Mouse (Mus musculus) liver, adult 10 weeks (tissue): ENCODE results near the gene Prl7c1. TPM values are rescaled to one million over a fixed set of nuclear protein-coding genes. Genes with fewer than 3 reads are reported as not detected.

ENCODE experiments used
- polyA plus RNA-seq: library from polyadenylated mRNA; stranded (reverse); fragments of 350-450 nt; fragmentation: Illumina TruSeq; extraction: RNeasy Lipid Tissue Mini Kit (QIAGEN cat#74804); gene quantifications from one replicate; pipeline ENCODE4 v1.2.3, GENCODE M21; 2014; ENCODE audit warnings: low read depth, low replicate concordance

Prl7c1 gene
- polyA plus RNA-seq: not detected

DNA sequence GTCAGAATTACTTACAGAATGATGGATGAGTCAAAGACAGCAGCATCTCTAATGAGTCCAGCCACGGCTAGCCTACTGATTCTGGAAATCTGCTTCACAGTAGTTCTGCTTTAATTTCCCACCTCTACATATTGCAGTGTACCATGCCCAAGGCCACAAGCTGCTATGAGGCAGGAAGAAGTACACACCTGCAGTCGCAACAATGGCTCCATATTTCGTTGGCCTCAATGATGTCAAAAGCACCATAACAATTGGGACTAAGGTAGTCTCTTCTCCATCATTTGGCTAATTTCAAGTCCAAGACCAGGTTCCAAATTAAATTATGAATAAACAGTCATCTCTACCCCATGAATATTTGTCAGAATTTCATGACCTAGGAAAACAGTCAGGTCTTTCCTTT, at the start of gene Prl7c1:
Gene Prl7c1 (minus strand): TSS at position 101 of the 400 bp plus-strand sequence.

DNA sequence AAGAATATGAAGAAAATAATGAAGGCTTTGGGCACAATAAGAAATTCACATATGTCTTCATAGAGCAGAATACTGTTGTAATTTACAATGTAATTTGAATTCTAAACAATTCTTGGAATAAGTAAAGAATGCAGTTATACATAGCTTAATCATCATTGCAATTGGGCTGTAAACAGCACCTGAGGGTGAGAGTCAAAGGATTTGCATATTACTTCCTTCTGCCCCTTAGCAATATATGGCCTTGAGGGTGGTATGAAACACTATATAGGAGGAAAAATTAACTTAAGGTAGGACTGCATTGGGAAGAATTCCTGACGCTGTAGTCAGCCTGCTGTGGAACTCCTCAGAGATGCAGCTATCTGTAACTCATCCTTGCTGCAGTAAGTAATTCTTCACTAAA, 20.8 kb upstream of the Prl7c1 start, which contains the start of gene Prl2a1:
Gene Prl2a1 (plus strand): TSS at position 301 of the 400 bp plus-strand sequence.

Other genes starting within 250 kb of the Prl7c1 start
- gene Prl8a9, start 216.2 kb downstream of the Prl7c1 start, polyA plus RNA-seq: not detected
- not detected for gene Prl8a1, start 198.6 kb downstream of the Prl7c1 start, polyA plus RNA-seq
- gene Prl7b1, start 170.2 kb downstream of the Prl7c1 start, polyA plus RNA-seq: not detected
- gene Prl7a1, start 138.3 kb downstream of the Prl7c1 start, polyA plus RNA-seq: not detected
- not detected for gene Prl7a2, start 112.8 kb downstream of the Prl7c1 start, polyA plus RNA-seq
- not detected for gene Prl7d1, start 64.1 kb downstream of the Prl7c1 start, polyA plus RNA-seq
- gene Prl2a1, start 20.9 kb upstream of the Prl7c1 start, polyA plus RNA-seq: not detected
- gene Prl2c1, start 68.5 kb upstream of the Prl7c1 start, polyA plus RNA-seq: not detected
- not detected for gene Prl4a1, start 235.4 kb upstream of the Prl7c1 start, polyA plus RNA-seq